Mouse (Mus musculus) cerebellum, postnatal 36 days (tissue): ENCODE results near the gene Snrnp27.

ENCODE experiments used
- DNase-seq, 2 experiments: peaks; one replicate each; pipeline ENCODE4 v3.0.0; 2021 to 2022; ENCODE audit warnings: mixed read lengths in 2 of 2

Snrnp27 gene

GRCm38 (mm10) chr6:86660161-86660877, 24.0 kb downstream of the Snrnp27 start:
- DNase-seq = no peak

DNA sequence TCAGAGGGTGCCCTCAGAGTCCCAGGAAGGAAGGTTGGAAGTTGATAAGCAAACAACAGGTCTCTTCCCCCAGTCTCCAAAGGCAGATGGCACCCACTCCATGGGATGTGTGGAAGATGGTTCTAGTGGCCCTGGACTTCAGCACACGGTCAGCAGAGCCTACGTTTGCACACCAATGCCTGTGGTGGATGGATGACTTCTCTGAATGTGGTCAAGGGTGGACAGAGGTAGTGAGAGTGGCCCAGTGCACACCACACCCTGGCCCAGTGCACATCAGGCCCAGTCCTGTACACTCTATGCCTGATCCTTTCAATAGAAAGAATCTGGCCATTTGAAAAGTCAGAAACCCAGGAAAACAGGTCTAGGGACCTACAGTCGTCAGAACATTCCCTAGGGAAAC, 25.8 kb downstream of the Snrnp27 start:
- DNase-seq = no peak

DNA sequence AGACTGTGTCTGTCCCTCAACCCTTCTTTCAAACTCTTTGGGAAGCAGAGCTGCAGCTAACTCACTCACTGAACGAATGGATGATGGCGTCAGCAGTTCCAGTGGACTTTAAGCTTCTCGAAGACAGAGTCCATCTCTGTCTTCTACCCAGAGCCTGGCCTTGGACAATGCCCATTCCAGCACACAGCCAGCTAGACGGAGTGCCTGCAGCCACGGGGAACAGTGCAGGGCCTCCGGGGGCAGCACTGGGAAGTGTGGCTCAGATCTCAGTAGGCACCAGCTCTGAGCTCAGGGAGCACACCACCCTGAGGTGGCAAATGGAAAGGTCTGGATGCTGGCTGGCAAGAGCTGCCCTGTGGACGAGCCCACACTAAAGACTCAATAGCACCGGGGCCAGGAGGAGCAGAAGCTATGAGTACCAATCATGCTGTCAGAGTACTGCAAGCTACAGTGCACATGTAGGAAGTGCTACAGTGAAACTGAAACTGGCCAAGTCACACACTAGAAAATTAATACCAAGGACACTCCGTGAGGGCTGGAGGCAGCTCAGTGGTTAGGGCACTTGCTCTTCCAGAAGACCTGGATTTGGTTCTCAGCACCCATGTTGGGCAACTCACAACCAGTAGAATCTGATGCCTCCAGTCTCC, 29.9 kb downstream of the Snrnp27 start:
- no peak for DNase-seq

GRCm38 (mm10) chr6:86653026-86653425, 31.3 kb downstream of the Snrnp27 start:
- DNase-seq = no peak

GRCm38 (mm10) chr6:86646143-86646542, 38.2 kb downstream of the Snrnp27 start:
- no peak for DNase-seq

GRCm38 (mm10) chr6:86645551-86645950, 38.8 kb downstream of the Snrnp27 start:
- DNase-seq = no peak

- no peak for DNase-seq
Observed at GRCm38 (mm10) chr6:86644775-86645400, 39.4 kb downstream of the Snrnp27 start.

- no peak for DNase-seq
Observed at GRCm38 (mm10) chr6:86641716-86642115, 42.6 kb downstream of the Snrnp27 start.

DNA sequence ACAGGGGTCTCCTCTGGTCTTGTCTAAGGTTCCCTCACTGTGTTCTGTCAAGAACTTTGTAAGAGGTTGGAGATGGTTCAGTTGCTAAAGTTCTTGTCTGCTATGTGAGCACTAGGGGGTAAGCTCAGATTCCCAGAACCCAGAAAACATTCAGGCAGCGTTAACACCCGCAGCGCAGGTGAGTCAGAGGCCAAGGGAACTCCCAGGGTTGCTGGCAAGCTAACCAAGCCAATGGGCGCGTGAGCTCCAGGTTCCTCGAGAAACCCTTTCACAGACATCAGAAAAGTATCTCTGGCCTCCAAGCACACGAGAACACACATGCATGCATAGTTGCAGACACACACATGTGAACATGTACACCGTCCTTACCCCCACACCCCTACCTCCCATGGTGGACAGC, 43.5 kb downstream of the Snrnp27 start:
- DNase-seq = no peak

- no peak for DNase-seq
Observed at GRCm38 (mm10) chr6:86640161-86640560, 44.2 kb downstream of the Snrnp27 start.

DNA sequence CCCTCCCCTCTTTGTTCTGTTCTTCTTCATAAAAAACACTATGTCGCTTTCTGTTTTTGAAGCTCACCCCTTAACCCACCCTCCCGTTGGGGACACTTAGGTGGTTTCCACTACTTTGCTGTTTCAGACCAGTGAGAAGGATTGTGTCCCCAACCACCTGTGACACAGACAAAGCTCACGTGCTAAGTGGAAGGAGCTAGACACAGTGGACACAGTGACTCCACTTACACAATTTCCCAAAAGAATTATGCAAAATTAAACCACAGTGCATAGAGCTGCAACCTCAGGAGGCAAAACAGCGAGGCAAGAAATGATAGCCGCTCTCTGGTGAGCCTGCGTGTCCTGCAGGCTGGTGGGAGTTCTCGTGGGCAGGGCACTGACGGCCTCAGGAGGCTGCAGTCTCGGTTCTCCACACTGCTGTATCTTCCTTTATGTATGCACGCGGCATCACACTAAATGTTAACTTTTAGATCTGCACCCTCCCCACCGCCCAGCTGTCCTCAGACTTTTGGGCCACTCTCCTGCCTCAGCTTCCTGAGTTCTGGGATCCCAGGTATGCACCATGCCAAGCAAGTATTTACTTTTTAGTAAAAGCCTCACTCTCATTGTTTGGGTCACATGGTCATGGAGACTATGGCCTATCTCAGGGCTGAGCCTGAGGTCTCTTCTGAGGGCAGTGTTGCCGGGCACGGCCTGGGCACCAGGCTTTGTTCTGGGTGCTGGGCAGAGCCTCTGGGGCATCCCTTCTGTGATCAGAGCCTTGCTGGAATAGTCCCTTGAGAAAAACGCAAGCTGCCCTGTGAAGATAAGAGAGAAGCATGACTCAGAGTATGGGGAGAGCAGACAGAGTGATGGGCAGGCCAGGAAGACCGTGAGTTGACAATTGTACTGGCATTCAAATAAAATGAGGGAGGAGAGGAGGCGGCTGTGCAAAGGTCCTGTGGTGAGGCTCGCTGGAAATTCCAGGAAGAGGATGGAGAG, 44.9 kb downstream of the Snrnp27 start:
- DNase-seq = no peak

GRCm38 (mm10) chr6:86638434-86638833, 45.9 kb downstream of the Snrnp27 start:
- DNase-seq = no peak

DNA sequence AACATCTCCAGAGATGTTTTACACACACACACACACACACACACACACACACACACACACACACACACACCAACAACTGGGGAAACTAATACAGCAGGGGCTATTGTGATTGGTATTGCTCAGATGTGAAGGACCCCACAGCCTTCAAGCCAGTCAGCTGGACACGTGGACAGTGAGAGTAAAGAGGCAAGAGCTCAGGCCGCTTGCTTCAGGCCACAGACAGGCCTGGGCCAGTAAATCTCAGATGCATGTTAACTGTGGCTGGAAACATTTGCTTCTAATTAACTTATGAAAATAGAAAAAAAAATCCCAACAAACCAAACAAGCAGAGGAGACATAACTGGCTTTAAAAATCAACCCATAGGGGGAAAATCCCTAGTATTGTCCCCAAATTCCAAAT, 46.5 kb downstream of the Snrnp27 start:
- DNase-seq = no peak

DNA sequence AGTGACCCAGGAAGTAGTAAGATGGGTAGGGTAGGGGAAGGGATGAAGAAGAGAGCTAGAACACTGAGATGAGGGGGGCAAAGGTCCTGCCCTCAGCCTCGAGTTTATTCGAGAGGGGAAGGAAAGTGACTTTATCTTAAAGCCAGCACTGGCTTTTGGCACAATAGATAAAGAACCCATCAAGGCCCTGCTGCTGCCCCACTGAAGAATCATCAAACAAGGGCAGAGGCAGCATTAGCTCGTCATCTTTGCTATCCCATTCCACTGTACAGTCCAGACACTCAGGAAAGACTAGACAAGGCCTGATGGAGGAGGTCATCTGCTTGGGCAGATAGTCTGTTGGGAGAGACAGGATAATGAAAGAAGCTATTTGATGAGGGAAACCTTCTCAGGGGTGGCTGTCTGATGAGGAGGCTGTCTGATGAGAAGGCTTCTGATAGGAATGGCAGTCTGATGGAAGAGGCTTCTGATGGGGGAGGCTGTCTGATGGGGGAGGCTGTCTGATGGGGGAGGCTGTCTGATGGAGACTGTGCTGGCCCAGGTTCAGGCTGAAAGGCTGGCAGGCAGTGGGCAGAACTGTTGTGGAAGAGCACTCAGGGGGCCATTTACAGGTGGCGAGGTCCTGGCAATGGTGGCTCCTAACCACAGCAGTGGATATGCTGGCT, 47.0 kb downstream of the Snrnp27 start:
- DNase-seq = no peak

DNA sequence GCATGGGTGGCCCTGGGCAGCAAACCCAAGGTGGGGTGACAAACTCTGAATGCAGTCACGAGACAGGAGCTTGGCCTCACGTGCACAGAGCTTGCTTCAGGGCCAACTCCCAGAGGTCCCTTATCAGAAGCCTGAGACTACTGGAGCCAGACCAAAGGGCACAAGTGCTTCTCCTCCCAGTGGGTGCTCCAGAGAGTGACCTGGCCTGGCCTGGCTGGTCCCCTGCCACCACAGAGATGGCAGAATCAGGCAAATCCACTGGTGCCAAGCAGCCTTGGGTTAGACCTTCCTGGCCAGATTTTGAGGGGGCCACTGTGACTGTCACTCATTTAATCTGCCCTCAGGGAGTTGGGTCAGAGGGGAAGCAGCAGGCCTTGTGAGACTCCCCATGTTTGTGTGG, 47.8 kb downstream of the Snrnp27 start:
- no peak for DNase-seq

DNA sequence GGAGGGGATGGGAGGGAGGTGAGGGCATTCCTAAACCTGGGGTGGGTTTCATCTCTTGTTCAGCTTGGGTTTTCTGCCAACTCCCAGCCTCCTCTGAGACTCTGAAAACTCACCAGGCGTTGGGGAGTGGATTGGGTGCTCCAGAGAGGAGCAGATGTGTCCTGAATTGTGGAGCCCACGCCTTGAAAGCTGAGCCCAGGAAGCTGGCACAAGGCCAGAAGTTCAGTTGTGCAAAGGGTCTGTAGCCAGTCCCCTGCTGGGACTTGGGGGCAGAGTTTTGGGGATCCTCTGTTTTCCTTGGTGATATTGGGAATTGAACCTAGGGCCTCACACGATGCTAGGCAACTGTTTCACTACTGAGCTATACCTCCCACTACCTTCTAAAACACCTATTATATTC, 54.2 kb downstream of the Snrnp27 start:
- no peak for DNase-seq

DNA sequence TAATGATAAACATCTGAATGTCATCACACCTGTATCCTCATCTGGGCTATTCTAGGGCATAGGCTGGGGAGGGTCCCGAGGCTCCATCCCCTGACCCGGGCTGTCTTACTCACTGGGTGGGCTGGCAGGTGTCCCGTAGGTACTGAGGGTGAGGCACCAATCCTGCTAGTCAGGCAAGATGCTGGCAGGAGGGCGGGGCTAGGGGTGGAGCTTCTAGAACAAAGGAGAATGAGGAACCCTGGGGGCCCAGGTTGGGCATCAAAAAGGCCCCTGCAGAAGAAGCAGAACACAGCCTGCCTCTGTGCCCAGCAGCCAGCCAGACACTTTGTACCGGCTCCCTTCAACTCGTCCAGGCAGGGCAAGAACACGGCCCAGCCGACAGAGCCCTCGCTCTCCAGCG, 56.4 kb downstream of the Snrnp27 start, which contains the start of gene Asprv1:
Gene Asprv1, plus strand, starts transcription at position 219 of the 400 bp plus-strand sequence.
- DNase-seq = no peak
